Mouse (Mus musculus) olfactory bulb, adult 2 months (tissue): ENCODE results near the gene Mtus2. TPM values are rescaled to one million over a fixed set of nuclear protein-coding genes. Genes with fewer than 3 reads are reported as not detected.

Experiments used
- H3K27ac ChIP-seq: fragments of 200-500 bp; 2 replicates; pipeline ENCODE4 v1.5.1; 2012; ENCODE audit warnings: low read depth, low read length; ENCODE audit not compliant: insufficient read depth
- H3K4me1 ChIP-seq: fragments of 200-500 bp; 2 replicates; pipeline ENCODE4 v1.6.1; 2012; ENCODE audit warnings: low read length; ENCODE audit not compliant: control insufficient read depth, insufficient read depth
- H3K4me3 ChIP-seq: fragments of 200-500 bp; 2 replicates; pipeline ENCODE4 v1.5.1; 2012; ENCODE audit warnings: mild to moderate bottlenecking, low read depth, low read length, moderate library complexity; ENCODE audit not compliant: insufficient read depth
- CTCF ChIP-seq: fragments of 200-500 bp; IDR thresholded peaks from 2 replicates; pipeline ENCODE4 v1.5.1; 2012; ENCODE audit warnings: low read depth, mild to moderate bottlenecking, low read length, moderate library complexity; ENCODE audit not compliant: insufficient read depth
- POLR2A ChIP-seq: fragments of 200-500 bp; IDR thresholded peaks from 2 replicates; pipeline ENCODE4 v1.6.1; 2012; ENCODE audit warnings: mild to moderate bottlenecking, low read depth, low read length, moderate library complexity; ENCODE audit not compliant: insufficient read depth
- WGBS: fragments of 180-500 bp; shearing (Covaris S2); methylation state at CpG from one replicate; pipeline ENCODE4 v1.1.7; 2018; 5-methylcytosine and 5-hydroxymethylcytosine counted together
- polyA plus RNA-seq: library from polyadenylated mRNA; stranded (reverse); fragments of >200 nt; gene quantifications from 2 replicates; pipeline ENCODE4 v1.2.4, GENCODE M21; 2012; ENCODE audit warnings: low replicate concordance; ENCODE audit not compliant: missing spikeins, insufficient read depth, insufficient read length

Gene Mtus2
- polyA plus RNA-seq, 1 experiment, result not detected

GRCm38 (mm10) chr5:148115207-148115817 is 158.2 kb downstream of the Mtus2 start:
- H3K27ac ChIP-seq, result no peak overlapping the region
- peaks cover 5% of the 10 kb centered on the region for H3K4me1 ChIP-seq
- H3K4me3 ChIP-seq, result no peak overlapping the region
- 51% methylated on average over 15 of the region's 15 CpGs for WGBS
- TF ChIP-seq CTCF (no peak), POLR2A (no peak)

DNA sequence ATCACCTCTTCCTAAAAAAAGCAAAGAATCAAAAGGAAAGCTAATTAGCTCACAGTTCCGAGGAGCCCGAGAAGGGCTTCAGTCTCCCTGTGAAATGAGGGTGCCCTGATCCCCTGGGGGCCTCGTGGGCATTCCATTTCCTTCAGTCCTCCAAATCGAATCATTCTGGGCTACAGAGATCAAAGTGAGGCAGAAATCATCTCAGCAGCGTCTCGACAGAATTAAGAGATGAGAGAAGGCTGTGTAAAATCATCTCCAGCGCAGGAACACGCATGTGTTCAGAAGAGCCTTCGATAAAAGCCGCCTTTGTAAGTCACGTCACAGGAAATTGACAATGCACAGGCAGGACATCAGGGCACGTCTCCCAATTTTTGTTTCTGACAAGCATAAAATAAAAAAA is 167.2 kb downstream of the Mtus2 start:
- H3K4me1 ChIP-seq, result no peaks in the 10 kb centered on the region
- TF ChIP-seq CTCF (no peak), POLR2A (no peak)
- 82% methylated on average over 12 of the region's 12 CpGs for WGBS
- no peak overlapping the region for H3K4me3 ChIP-seq
- no peak overlapping the region for H3K27ac ChIP-seq

DNA sequence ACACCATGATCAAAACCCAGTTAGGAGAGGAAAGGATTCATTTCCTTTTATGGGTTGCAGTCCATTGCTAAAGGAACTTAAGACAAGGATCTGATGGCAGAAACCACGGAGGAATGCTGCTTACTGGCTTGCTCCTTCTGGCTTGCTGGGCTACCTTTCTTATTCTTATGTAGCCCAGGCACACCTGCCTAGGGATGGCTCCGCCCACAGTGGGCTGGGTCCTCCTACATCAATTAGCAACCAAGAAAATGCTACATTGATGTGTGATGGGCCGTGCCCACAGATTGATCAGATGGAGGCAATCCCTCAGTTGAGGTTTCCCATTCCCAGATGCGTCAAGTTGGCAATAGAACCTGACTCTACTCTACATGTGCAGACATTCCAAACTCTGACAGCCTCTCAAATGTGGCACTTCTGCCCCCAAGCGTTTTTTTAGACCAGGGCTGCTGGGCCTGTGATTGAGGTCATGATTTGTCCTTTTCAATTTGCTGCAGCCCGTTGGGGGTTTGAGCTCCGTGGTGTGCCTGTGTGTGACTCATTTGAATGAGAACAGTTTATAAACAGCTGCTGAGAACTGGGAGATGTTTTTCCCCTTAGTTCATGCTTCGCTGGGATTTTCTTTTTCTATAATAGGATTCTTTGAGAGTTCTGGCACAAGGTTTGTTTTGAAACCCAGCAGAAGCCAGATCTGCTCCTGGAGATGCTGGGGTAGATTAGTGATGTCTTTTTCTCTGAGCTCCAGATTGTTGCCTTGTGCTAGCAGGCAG is 173.8 kb downstream of the Mtus2 start:
- peaks cover 21% of the 10 kb centered on the region for H3K4me1 ChIP-seq
- H3K4me3 ChIP-seq, result peak overlapping the region; percentile 19; the same call in 1 of the 2 replicates
- TF ChIP-seq POLR2A, result no peak
- TF ChIP-seq CTCF, result no peak
- 33% methylated on average over 8 of the region's 8 CpGs for WGBS
- H3K27ac ChIP-seq, result peak overlapping the region; percentile 93

GRCm38 (mm10) chr5:148131458-148132131 is 174.5 kb downstream of the Mtus2 start:
- TF ChIP-seq POLR2A, result no peak
- no peak for TF ChIP-seq CTCF
- Histone ChIP-seq H3K4me1 (peaks cover 21% of the 10 kb centered on the region), H3K27ac (peak overlapping the region; percentile 93), H3K4me3 (peak overlapping the region; percentile 19; the same call in 1 of the 2 replicates)
- WGBS, result 29% methylated on average over 10 of the region's 10 CpGs

DNA sequence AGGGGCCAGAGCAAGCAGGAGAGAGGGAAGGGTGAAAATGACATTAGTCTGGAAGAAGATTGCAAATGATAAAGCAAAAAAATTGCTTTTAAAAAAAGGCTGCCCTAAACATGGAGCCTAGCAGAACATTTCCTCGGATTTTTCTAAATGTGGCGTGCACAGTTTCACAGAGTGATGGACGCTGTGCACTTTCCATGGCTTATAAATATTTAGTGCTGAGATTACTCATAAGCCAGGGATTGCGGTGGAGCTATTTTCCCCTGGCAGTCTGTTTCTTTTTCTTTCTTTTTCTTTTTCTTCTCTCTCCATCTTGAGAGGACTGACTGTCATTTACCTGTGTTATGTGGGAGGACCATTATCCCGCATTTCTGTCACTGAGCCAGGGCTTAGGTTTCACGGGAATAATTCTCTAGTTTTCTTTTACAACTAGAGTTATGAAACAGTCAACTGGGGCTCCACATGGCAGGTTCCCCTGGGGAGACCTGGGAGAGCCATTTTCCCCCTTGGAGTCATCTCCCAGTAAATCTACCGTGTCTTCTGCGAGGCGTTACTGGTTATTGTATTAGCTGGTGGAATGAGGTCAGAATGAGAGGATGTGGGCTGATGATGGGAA is 176.4 kb downstream of the Mtus2 start:
- WGBS, result 66% methylated on average over 9 of the region's 9 CpGs
- H3K4me1 ChIP-seq, result peaks cover 26% of the 10 kb centered on the region
- H3K4me3 ChIP-seq, result no peak overlapping the region
- H3K27ac ChIP-seq, result no peak overlapping the region
- TF ChIP-seq CTCF, result no peak
- no peak for TF ChIP-seq POLR2A

- Histone ChIP-seq H3K4me3 (no peak overlapping the region), H3K27ac (no peak overlapping the region), H3K4me1 (peaks cover 5% of the 10 kb centered on the region; the same call in 1 of the 2 replicates)
- WGBS, result 94% methylated on average over 3 of the region's 3 CpGs
- TF ChIP-seq CTCF (no peak), POLR2A (no peak)
These were observed 184.5 kb downstream of the Mtus2 start for GRCm38 (mm10) chr5:148141662-148142061.

- H3K4me3 ChIP-seq, result no peak overlapping the region
- H3K4me1 ChIP-seq, result no peaks in the 10 kb centered on the region
- WGBS, result 58% methylated on average over 12 of the region's 12 CpGs
- H3K27ac ChIP-seq, result no peak overlapping the region
- TF ChIP-seq CTCF (no peak), POLR2A (no peak)
These were observed 189.2 kb downstream of the Mtus2 start for GRCm38 (mm10) chr5:148146200-148146823.

DNA sequence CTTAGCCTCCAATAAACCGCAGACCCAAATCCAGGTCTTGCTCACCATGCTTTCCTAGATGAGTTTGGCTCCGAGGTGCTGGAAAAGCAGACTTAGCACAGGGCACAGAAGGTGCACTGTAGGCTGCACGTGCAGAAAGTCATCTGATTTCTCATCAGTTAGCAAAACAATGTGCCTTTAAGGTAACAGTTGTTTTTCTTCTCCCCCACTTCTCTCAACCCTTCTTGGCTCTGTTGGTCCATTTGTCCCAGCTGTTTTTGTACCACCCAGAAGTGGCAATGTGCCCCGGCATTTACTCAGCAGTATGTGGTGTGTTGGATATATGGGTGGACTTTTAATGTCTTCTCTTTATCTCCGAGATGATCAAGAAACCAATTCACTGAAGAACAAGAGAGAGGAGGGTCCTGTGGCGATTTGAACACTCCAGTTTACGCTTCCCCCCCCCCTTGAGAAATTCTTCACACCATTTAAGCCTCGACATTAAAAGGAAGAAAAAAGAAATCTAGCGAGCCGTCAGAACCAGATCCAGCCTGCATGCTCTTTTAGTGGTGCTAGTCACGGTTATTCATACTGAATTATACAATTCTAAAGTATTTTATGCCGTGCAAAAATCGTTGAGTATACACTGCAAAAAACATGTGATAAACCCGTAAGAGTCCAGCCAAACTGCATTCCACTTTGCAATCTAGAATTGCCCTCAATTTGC is 194.9 kb downstream of the Mtus2 start:
- H3K4me1 ChIP-seq, result peaks cover 2% of the 10 kb centered on the region; the same call in 1 of the 2 replicates
- no peak overlapping the region for H3K27ac ChIP-seq
- H3K4me3 ChIP-seq, result no peak overlapping the region
- TF ChIP-seq CTCF (no peak), POLR2A (no peak)
- 46% methylated on average over 14 of the region's 14 CpGs for WGBS
